Mouse (Mus musculus): ENCODE measurements around the gene Ankrd31.
"Not testable (repeated sequence)": the region's sequence is repeated elsewhere in the genome, so short reads cannot be mapped to it uniquely, and the experiment has no call there.

The Ankrd31 gene

DNA sequence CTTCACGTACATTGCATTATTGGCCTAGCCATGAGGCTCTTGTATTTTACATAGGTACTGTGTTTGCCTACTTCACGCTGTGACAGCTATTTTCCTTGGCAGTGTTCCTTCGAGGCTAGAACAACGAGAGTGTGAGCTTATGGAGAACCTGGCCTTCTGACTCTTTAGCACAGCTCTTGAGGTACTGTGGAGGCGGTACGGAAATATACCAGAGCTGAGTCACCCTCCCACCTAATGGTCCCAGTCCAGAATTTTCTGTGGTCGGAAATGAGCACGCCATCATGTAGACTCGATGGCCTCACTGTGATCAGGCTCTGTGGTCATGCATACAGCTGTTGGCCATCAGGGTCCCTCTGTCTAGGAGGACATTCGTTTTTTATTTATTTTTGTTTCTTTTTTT, 191.6 kb downstream of the Ankrd31 start:
- DNase-seq (ENCODE audit: low spot score in 2 of 2), result no peak

DNA sequence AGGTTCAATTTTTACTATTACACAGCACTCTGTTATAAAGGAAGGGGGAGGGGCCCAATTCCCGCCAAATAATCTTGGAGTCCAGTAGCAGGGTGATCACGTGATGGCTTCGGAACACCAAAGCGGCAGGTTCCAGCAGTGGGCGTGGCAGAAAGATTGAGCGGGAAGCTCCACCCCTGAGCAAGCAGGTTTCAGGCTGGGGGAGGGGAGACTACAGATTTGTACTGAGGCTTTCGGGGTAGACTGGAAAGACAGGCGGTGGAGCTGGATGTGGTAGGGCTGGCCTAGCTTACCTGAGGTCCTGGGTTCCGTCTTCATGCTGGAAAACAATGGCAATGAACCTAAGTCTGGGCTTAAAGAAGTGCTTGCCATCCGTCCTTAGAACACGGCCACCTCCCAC, 193.4 kb downstream of the Ankrd31 start:
- not testable (repeated sequence) for DNase-seq (ENCODE audit: low spot score in 2 of 2)

DNA sequence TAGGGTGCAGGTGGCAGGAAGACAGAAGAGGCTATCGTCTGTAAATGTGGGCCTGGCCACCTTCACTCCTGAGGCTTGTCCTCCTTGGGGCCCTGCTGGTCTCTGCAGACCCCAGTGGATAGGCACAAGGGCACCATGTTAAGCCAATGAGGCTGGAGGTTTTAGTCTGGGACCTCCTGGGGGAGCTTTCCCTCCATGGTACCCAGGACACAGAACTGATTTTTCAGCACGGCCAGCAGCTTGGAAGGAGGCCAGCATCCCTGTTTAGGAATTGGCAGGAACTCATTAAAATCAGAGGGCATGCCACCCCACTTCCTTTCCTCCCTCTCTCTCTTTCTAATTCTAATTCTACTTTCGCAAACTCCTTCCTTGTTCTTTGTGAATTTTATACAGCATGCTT, 195.5 kb downstream of the Ankrd31 start:
- no peak for DNase-seq (ENCODE audit: low spot score in 2 of 2)

DNA sequence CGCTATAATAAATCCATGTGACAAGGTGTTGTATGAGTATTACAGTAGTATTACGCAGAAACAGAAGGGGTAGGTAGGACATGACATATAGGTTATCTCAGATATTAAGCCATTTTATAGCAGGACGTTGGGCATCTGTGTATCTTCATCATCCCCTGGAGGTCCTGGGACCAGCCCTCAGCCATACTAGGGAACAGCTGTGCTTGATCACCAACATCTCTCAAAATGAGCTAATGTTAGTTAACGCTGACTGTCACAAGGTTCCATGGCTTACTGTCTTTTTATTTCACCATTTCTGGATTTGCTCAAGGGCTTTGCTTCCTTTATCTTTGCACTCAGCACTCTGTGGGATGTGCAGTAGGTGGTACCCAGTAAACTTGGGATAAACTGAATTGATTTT, 197.7 kb downstream of the Ankrd31 start:
- DNase-seq (ENCODE audit: low spot score in 2 of 2), result no peak

DNA sequence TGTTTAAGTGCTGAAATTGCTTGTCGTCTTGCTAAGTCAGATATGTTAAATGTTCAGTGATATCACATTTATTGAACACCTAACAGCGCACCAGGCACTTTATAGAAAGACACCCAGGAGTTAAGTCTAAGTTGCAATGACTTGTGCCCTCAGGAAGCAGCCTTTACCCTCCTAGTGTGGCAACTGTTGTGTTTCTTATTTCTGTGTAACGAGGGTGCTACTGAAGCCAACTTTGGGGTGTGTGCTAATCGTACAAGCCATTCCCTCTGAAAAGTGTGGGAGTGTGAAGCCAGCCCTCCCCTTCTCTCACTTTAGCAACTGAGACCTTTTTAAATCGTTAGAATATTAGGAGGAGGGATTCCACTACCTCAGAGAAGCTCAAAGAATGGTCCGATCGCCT, 199.7 kb downstream of the Ankrd31 start:
- DNase-seq (ENCODE audit: low spot score in 2 of 2), result no peak

DNA sequence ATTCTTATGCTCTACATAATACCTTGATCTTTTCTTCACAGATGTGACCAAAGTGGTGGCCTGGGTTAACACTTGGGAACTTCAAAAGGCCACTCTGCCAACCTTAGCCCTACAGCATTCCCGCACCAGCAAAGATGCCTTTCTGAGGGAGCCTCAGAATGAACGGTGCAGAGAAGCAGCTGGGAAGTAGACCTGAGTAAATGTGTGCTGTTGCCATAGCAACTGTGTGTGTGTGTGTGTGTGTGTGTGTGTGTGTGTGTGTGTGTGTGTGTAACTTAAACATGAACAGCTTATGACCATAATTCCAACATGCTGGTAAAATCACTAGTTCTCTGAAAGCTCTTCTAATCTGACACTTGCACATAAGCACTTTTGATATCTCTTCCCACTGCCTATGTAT, 203.8 kb downstream of the Ankrd31 start:
- no peak for DNase-seq (ENCODE audit: low spot score in 2 of 2)

DNA sequence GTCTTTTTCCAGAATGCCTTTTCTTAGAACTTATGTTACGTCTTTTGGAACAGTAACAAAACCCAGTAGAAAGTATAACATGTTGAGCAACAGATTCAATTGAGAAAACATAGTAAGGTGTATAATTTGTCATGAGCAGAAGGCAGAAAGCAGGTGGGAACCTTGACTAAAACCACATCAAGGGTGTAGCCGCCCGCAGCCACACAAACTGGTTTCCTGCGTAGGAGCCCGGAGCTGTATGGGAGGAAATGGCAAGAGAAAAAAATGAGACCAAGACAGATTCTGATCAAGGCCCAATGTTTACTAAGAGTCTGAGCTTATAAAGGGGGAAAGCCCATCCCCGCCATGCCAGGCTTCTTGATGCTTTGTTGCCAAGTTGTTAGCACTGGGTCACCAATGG, 208.4 kb downstream of the Ankrd31 start:
- no peak for DNase-seq (ENCODE audit: low spot score in 2 of 2)
